Mouse (Mus musculus) kidney, adult 11 months (tissue): Measurements from ENCODE around the gene Snrpe.

Experiments
- DNase-seq: peaks from one replicate; pipeline ENCODE4 v3.0.0; 2022

The Snrpe gene

GRCm38 (mm10) chr1:133609771-133610502, at the start of gene Snrpe:
Snrpe (minus strand) TSS chr1:133610291.
- peak; percentile 93 for DNase-seq

- no peak for DNase-seq
Measured at GRCm38 (mm10) chr1:133658878-133659277, 48.8 kb upstream of the Snrpe start.

- DNase-seq, result no peak
Measured at GRCm38 (mm10) chr1:133656811-133657210, 46.7 kb upstream of the Snrpe start.

- DNase-seq, result no peak
Measured at GRCm38 (mm10) chr1:133653033-133653432, 42.9 kb upstream of the Snrpe start.

- DNase-seq, result no peak
Measured at GRCm38 (mm10) chr1:133650288-133651055, 40.4 kb upstream of the Snrpe start.

- no peak for DNase-seq
Measured at GRCm38 (mm10) chr1:133645652-133646051, 35.6 kb upstream of the Snrpe start.

- DNase-seq, result no peak
Measured at GRCm38 (mm10) chr1:133641163-133641562, 31.1 kb upstream of the Snrpe start.

GRCm38 (mm10) chr1:133638517-133638916, 28.4 kb upstream of the Snrpe start:
- DNase-seq, result no peak

GRCm38 (mm10) chr1:133632168-133632567, 22.1 kb upstream of the Snrpe start:
- DNase-seq, result no peak

- DNase-seq, result no peak
Measured at GRCm38 (mm10) chr1:133625052-133625451, 15.0 kb upstream of the Snrpe start.

- DNase-seq, result no peak
Measured at GRCm38 (mm10) chr1:133618311-133618710, 8.2 kb upstream of the Snrpe start.

GRCm38 (mm10) chr1:133617908-133618307, 7.8 kb upstream of the Snrpe start:
- DNase-seq, result no peak

GRCm38 (mm10) chr1:133613817-133614216, 3.7 kb upstream of the Snrpe start:
- no peak for DNase-seq

GRCm38 (mm10) chr1:133611436-133611835, 1.3 kb upstream of the Snrpe start:
- DNase-seq, result no peak

GRCm38 (mm10) chr1:133610601-133611000, 510 bp upstream of the Snrpe start:
- no peak for DNase-seq

- no peak for DNase-seq
Measured at GRCm38 (mm10) chr1:133603174-133603573, 6.9 kb downstream of the Snrpe start.

GRCm38 (mm10) chr1:133596298-133597007, 13.6 kb downstream of the Snrpe start:
- DNase-seq, result no peak

- DNase-seq, result no peak
Measured at GRCm38 (mm10) chr1:133585995-133586537, 24.0 kb downstream of the Snrpe start.

- DNase-seq, result no peak
Measured at GRCm38 (mm10) chr1:133571293-133571692, 38.8 kb downstream of the Snrpe start.
